Mouse (Mus musculus) megakaryocyte, embryonic 14.5 days (primary cell): ENCODE measurements around the gene Dclk1.

Experiments
- FLI1 ChIP-seq: IDR thresholded peaks from 2 replicates; pipeline ENCODE4 v1.6.1; 2012; ENCODE audit warnings: low read length, inconsistent platforms, mixed read lengths
- GATA1 ChIP-seq: IDR thresholded peaks from 3 replicates; pipeline ENCODE4 v1.6.1; 2012; ENCODE audit warnings: mixed read lengths, low read length, inconsistent platforms, borderline replicate concordance

DNA sequence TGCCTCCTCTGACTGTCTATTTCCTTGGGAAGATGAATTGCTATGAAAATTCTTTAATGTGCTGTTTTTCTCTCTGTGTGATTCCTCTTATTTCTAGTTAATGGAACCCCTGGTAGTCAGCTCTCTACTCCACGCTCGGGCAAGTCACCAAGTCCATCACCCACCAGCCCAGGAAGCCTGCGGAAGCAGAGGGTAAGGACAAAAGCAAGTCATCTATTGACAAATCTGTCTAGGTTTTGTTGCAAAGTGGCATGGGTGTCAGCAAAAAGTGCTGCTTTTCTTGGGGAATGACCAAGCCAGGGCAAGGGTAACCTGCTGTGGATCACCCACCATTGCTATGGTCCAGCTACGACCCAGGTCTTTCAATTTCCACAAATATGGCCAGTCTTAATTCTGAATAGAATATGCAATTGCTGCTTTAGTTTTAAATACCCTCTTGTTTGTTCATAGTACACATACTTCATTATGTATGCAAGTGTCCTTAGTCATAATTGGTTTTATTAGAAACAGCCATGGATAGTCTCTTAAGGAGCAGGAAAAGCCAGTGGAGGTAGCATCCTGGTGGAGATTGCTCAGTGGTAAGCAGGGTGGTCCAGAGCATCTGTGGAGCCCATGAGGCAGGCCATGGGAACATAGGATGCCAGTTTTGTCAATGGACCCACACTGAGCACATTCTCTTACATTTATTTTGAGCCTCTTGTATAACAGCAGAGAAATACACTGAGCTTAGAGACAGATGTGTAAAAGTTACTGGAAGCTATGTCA lies 220.9 kb downstream of the Dclk1 start:
- TF ChIP-seq GATA1 (no peak), FLI1 (no peak)
